Mouse (Mus musculus) midbrain, embryonic 14.5 days (tissue): ENCODE measurements around the gene Cenpf. TPM values are rescaled to one million over a fixed set of nuclear protein-coding genes. Genes with fewer than 3 reads are reported as not detected.
A peak's percentile ranks its signal among the peaks of the same experiment; 100 is the strongest.

ENCODE experiments used
- ATAC-seq: fragments of 200-750 bp; cut with Nextera tagmentation; 2 replicates; pipeline ENCODE4 v1.8.0; 2017; ENCODE audit warnings: moderate number of reproducible peaks, moderate library complexity; ENCODE audit not compliant: low FRiP score, low TSS enrichment
- DNase-seq: peaks from one replicate; pipeline ENCODE4 v3.0.0-alpha.2; 2015
- H3K27ac ChIP-seq: fragments of 300-500 bp; sonication (generic); replicated peaks from 2 replicates; pipeline ENCODE4 v1.5.1; 2014; ENCODE audit warnings: mild to moderate bottlenecking, low read depth, low read length, moderate library complexity
- H3K27me3 ChIP-seq: fragments of 300-500 bp; sonication (generic); 2 replicates; pipeline ENCODE4 v1.6.1; 2014; ENCODE audit warnings: low read length, control low read depth, mixed read lengths; ENCODE audit not compliant: control insufficient read depth, insufficient read depth
- H3K36me3 ChIP-seq: fragments of 300-500 bp; sonication (generic); 2 replicates; pipeline ENCODE4 v1.6.1; 2014; ENCODE audit warnings: low read length, control low read depth; ENCODE audit not compliant: control insufficient read depth, insufficient read depth
- H3K4me1 ChIP-seq: fragments of 300-500 bp; sonication (generic); 2 replicates; pipeline ENCODE4 v1.6.1; 2014; ENCODE audit warnings: mild to moderate bottlenecking, antibody characterized with exemption, low read length, control low read depth; ENCODE audit not compliant: control insufficient read depth, insufficient read depth
- H3K4me2 ChIP-seq: fragments of 300-500 bp; sonication (generic); 2 replicates; pipeline ENCODE4 v1.6.1; 2014; ENCODE audit warnings: mild to moderate bottlenecking, low read length, moderate library complexity
- H3K4me3 ChIP-seq: fragments of 300-500 bp; sonication (generic); replicated peaks from 2 replicates; pipeline ENCODE4 v1.5.1; 2014; ENCODE audit warnings: low read depth, low read length
- H3K9ac ChIP-seq: fragments of 300-500 bp; sonication (generic); replicated peaks from 2 replicates; pipeline ENCODE4 v1.6.1; 2014; ENCODE audit warnings: mild to moderate bottlenecking, low read length, moderate library complexity
- H3K9me3 ChIP-seq: fragments of 300-500 bp; sonication (generic); 2 replicates; pipeline ENCODE4 v1.6.1; 2016; ENCODE audit warnings: low read length, control low read depth, mixed read lengths; ENCODE audit not compliant: control insufficient read depth
- WGBS: fragments of 180-500 bp; shearing (Covaris S2); extraction: QIAGEN DNeasy Blood & Tissue Kit; methylation state at CpG from one replicate; pipeline ENCODE4 v1.1.7; 2014; 5-methylcytosine and 5-hydroxymethylcytosine counted together
- polyA plus RNA-seq: library from polyadenylated mRNA; unstranded; fragments of >200 nt; fragmentation: Nextera tagmentation; extraction: Ambion mirVana; gene quantifications from 2 replicates; pipeline ENCODE4 v1.2.1, GENCODE M21; 2014

Gene Cenpf
- polyA plus RNA-seq = 13.3 and 27.3 TPM in 2 replicates

DNA sequence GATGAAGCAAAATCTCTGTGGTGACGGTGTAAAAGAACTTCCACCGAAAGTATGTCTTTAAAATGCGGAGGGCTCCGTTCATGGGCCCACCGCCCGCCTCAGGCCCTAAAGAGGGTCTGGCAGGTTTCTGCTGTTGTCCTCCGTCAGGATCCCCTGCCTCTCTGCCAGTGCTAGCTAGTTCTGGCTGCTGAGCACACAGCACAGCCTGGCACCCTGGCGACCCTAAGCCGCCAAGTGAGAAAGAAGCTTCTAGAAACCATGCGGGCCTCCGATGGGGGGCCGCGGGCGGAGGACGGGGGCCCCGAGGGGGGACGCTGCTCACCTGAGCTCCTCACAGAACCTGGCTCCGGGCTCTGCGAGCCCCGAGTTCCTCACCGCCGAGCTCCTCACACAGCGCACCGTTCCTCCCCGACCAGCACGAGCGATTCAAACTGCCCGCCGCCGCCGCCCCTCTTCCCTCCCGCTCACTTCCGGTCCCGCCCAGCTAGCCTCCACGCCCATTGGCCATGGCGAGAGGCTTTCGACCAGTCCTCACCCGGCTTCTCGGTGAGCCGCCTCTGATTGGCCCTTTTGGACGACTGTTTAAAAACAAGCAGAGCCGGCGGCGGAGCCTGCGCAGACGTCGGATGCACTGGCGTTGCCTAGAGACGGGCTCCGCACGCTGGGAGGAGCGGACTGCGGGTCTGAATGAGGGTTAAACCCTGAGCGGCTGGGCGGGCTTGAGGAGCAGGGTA lies at the start of gene Cenpf:
TSS of gene Cenpf (minus strand) at position 433 of the 734 bp plus-strand sequence.
- 0 out of 2 replicates have a peak, but pooled peaks cover 4% of the 10 kb centered on the region for H3K4me1 ChIP-seq
- DNase-seq = peak; percentile 99
- ATAC-seq = peak; percentile 100
- no peak within 1 kb of the TSS for H3K27ac ChIP-seq
- H3K4me3 ChIP-seq = peak within 1 kb of the TSS; percentile 53
- H3K9ac ChIP-seq = no peak within 1 kb of the TSS; the same call in 1 of the 2 replicates
- H3K27me3 ChIP-seq = no peaks in the 10 kb centered on the region
- H3K36me3 ChIP-seq = no peaks in the 10 kb centered on the region
- WGBS = under 1% methylated on average over 51 of the region's 55 CpGs
- H3K4me2 ChIP-seq = peak within 1 kb of the TSS; percentile 71
- H3K9me3 ChIP-seq = no peaks in the 10 kb centered on the region

DNA sequence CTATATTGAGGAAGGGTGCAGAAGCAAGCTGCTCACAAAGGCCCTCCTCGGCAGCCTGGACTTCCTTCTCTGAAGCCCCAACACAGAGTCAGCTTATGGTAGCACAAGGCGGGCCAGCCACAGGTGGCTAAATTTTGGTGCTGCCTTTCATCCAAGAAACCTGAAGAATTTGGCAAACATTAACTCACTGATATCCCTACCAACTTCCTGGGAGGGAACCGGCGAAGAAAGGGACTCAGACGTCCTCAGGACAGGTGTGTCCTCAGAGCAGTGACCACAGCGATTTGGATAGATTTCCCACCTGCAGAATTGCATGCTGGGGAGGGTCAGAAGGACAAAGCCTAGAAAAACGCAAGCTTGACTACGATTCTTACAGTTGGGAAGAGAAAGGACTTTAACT lies 44.3 kb upstream of the Cenpf start:
- Histone ChIP-seq H3K4me1 (peaks cover 12% of the 10 kb centered on the region), H3K9me3 (no peaks in the 10 kb centered on the region), H3K27ac (no peak overlapping the region), H3K27me3 (peaks cover 25% of the 10 kb centered on the region), H3K4me2 (no peak overlapping the region), H3K4me3 (no peak overlapping the region), H3K36me3 (no peaks in the 10 kb centered on the region), H3K9ac (no peak overlapping the region)
- WGBS = 81% methylated on average over 8 of the region's 8 CpGs
- ATAC-seq (no peak), DNase-seq (no peak)

DNA sequence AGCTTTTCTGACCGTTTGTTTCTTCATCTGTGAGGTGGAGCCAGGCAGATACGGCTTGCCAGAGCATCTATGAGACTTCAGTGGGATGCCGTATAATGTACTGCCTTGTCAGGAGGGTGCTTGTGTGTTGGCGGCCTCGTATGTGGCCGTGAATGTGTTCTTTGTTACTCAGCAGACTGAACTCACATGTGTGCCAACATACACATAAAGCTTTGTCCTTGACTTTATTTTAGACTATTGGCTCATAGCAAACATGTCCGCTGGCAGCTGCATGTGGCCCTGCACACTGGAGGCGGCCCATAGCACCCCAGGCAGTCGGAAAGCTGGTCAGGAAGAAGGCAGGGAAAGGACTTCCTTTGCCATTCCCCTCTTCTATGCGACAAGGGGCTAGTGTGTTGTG lies 43.8 kb upstream of the Cenpf start:
- no peak overlapping the region for H3K4me3 ChIP-seq
- H3K4me1 ChIP-seq = peaks cover 13% of the 10 kb centered on the region
- no peaks in the 10 kb centered on the region for H3K9me3 ChIP-seq
- no peak overlapping the region for H3K9ac ChIP-seq
- peaks cover 25% of the 10 kb centered on the region for H3K27me3 ChIP-seq
- WGBS = 83% methylated on average over 10 of the region's 10 CpGs
- no peak overlapping the region for H3K27ac ChIP-seq
- H3K36me3 ChIP-seq = no peaks in the 10 kb centered on the region
- DNase-seq (no peak), ATAC-seq (no peak)
- H3K4me2 ChIP-seq = no peak overlapping the region

DNA sequence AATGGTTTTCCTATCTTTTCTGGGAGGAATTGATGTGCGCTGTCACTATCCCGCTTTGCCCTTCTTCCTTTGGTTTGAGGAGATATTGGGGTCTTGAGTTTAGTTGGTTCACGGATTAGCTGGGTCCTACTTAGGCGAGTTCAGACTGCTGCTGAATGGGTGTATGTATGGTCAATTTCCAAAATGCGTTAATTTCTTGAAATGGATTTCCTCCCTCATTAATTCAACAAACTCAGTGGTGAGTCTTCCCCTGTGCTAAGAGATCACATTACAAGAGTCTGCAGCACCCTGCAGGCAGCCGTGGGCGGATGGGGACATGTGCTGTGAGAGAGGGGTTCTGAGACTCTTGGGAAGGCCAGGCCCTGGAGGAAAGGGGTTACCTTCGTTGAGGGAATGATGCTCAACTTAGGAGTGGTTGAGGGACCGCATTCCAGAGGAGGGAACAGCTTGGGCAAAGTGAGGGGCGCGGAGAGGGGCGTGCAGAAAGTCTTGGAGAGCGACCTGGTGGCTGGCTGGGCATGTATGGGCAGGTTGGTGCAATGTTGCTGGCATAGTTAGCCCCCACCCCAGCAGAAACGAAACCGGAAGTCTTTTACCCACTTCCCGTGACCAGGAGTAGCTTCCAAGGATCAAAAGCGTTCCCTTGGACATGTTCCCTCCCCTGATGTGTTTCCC lies 41.4 kb upstream of the Cenpf start:
- ATAC-seq = no peak
- H3K4me2 ChIP-seq = peak overlapping the region; percentile 98
- DNase-seq = no peak
- peaks cover 25% of the 10 kb centered on the region for H3K27me3 ChIP-seq
- H3K4me3 ChIP-seq = peak overlapping the region; percentile 51
- 9% methylated on average over 17 of the region's 17 CpGs for WGBS
- no peaks in the 10 kb centered on the region for H3K36me3 ChIP-seq
- no peaks in the 10 kb centered on the region for H3K9me3 ChIP-seq
- no peak overlapping the region for H3K27ac ChIP-seq
- H3K4me1 ChIP-seq = peaks cover 13% of the 10 kb centered on the region
- 0 out of 2 replicates have a peak overlapping the region, but pooled peaks have one; percentile 36 for H3K9ac ChIP-seq

DNA sequence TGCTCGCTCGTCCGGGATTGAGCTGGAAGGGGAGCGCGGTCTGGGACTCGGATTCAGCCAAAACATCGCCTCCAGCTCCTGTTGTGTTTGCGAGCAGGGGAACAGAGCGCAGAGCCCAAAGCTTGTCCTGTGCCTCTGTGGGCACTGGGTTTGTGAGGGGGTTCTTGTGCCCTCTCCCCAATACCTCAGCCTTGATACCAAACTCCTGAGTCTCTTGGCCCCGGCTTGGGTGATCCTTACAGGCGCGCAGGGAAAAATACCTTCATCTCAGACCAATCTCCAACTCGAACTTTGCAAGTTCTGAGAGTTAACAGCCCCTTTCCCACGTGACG lies 40.9 kb upstream of the Cenpf start:
- H3K27ac ChIP-seq = no peak overlapping the region
- H3K36me3 ChIP-seq = no peaks in the 10 kb centered on the region
- DNase-seq = no peak
- H3K27me3 ChIP-seq = peaks cover 25% of the 10 kb centered on the region
- H3K4me1 ChIP-seq = peaks cover 13% of the 10 kb centered on the region
- 2% methylated on average over 15 of the region's 15 CpGs for WGBS
- H3K4me3 ChIP-seq = peak overlapping the region; percentile 51
- H3K9me3 ChIP-seq = no peaks in the 10 kb centered on the region
- H3K4me2 ChIP-seq = peak overlapping the region; percentile 98
- peak overlapping the region; percentile 36 for H3K9ac ChIP-seq
- ATAC-seq = 0 out of 2 replicates have a peak, but pooled peaks have one; percentile 4

DNA sequence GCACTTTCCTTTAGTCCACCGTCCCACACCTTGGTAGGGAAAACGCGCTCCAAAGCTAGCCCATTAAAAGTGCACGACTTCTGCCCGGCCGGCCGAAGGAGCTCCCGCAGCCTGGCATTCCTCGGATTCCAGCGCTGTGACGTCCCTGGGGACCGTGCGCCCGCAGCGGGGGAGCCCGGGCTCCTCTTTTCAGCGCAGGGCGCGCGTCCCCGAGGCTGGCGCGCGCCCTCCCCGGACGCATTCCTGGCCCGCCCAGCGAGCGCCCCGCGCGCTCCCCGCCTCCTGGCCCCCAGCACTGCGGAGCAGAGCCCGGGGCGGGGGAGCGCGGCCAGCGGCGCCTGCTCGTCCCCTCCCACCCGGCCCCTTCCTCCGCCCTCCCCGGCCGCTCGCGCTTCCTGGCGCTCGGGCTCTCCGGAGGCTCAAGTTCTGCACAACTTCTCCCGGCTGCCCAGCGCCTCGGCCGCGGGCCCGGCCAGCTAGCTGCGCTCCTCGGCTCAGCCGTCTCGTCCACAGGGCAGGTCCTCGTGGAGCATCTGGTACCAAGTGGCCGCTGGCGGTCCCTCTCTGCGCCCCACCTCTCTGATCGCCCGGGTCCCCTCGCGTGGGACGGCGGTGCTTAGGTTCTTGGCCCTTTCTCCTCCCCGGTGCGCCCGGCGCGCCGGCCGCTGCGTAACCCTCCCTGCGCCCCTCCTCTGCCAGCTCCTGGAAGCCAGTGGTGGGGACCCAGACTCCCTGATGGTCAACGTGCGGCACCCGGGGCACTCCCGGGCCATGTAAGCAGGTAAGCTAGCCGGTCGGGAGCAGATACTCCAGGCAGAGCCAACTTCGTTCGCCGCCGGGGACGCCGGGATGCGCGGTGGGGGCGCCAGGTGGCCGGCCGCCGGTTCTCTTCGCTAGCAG lies 40.2 kb upstream of the Cenpf start, which contains the start of gene Ptpn14:
TSS of gene Ptpn14 (plus strand) at position 385 of the 900 bp plus-strand sequence.
- Histone ChIP-seq H3K27me3 (peaks cover 25% of the 10 kb centered on the region), H3K27ac (0 out of 2 replicates have a peak within 1 kb of the TSS, but pooled peaks have one; percentile 2), H3K4me2 (peak within 1 kb of the TSS; percentile 98), H3K4me1 (peaks cover 13% of the 10 kb centered on the region), H3K4me3 (peak within 1 kb of the TSS; percentile 51), H3K9me3 (no peaks in the 10 kb centered on the region), H3K9ac (peak within 1 kb of the TSS; percentile 42), H3K36me3 (no peaks in the 10 kb centered on the region)
- under 1% methylated on average over 88 of the region's 98 CpGs for WGBS
- ATAC-seq = peak; percentile 78
- DNase-seq = peak; percentile 84

DNA sequence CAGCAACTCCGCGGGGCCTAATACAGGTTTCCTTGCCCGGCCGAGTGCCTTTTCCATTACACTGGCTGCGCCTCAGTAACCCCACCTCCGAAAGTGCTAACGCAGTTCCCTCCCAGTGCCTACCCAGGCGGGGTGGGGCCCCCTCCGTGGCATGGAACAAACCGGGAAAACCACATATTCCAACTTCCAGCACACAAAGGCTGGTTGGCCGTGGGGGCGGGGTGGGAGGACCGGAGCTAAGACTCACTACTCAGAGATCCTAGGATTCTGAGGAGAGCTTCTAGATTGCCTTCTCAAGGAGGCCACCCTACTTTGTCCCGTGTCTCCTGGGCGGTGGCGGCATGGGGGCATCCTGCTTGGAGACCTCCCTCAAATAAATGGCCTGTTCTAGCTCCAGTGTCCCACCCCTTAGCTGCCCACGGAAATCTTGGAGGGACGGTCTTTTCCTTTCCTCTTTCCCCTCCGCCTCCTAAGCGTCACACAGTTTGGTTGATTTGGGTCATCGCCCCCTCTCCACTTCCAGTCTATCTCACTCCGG lies 39.5 kb upstream of the Cenpf start:
- 0 out of 2 replicates have a peak overlapping the region, but pooled peaks have one; percentile 2 for H3K27ac ChIP-seq
- peak; percentile 4; the same call in 1 of the 2 replicates for ATAC-seq

DNA sequence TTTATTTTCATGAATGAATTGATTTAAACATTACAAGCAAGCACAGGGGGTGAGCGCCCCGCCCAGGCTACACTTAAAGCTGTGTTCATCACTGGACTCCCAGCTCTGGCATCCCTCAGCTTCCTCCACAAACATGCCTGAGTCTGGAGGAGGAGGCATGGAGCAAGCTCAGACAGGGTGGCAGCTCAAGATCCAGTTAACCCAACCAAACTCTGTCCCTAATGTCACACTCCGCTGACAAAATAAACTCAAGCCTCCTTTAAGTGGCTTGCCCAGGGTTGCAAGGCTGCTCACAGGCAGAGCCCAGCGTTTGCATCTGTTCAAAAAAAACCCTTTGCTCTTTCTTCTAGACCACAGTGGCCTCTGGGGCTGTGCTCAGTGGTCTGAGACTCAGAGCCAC lies 38.2 kb upstream of the Cenpf start:
- Histone ChIP-seq H3K27ac (no peak overlapping the region), H3K4me1 (peaks cover 13% of the 10 kb centered on the region), H3K4me2 (no peak overlapping the region), H3K9me3 (no peaks in the 10 kb centered on the region), H3K36me3 (no peaks in the 10 kb centered on the region), H3K27me3 (peaks cover 25% of the 10 kb centered on the region), H3K4me3 (no peak overlapping the region), H3K9ac (no peak overlapping the region)
- WGBS = 57% methylated on average over 4 of the region's 4 CpGs
- ATAC-seq (no peak), DNase-seq (no peak)

More for the DNA sequence above, 39.5 kb upstream of the Cenpf start:
- peaks cover 13% of the 10 kb centered on the region for H3K4me1 ChIP-seq
- 1% methylated on average over 22 of the region's 22 CpGs for WGBS
- H3K9ac ChIP-seq = peak overlapping the region; percentile 42; the same call in 1 of the 2 replicates
- H3K9me3 ChIP-seq = no peaks in the 10 kb centered on the region
- no peaks in the 10 kb centered on the region for H3K36me3 ChIP-seq
- peak overlapping the region; percentile 98 for H3K4me2 ChIP-seq
- peak; percentile 50 for DNase-seq
- H3K27me3 ChIP-seq = peaks cover 25% of the 10 kb centered on the region
- H3K4me3 ChIP-seq = peak overlapping the region; percentile 51
